Mouse (Mus musculus) bone marrow, adult 2 months (tissue): ENCODE data around the gene Tmem132b.

Experiments
- CTCF ChIP-seq: fragments of 200-500 bp; IDR thresholded peaks from 2 replicates; pipeline ENCODE4 v1.5.1; 2011; ENCODE audit warnings: low read length, control low read depth; ENCODE audit not compliant: control insufficient read depth, insufficient read depth
- POLR2A ChIP-seq: fragments of 200-500 bp; IDR thresholded peaks from 2 replicates; pipeline ENCODE4 v1.6.1; 2011; ENCODE audit warnings: low read depth, mild to moderate bottlenecking, control low read depth, low read length, borderline replicate concordance; ENCODE audit not compliant: control insufficient read depth

GRCm38 (mm10) chr5:125507582-125507981 lies 24.0 kb upstream of the Tmem132b start:
- TF ChIP-seq POLR2A (no peak), CTCF (0 out of 2 replicates have a peak, but pooled peaks have one; percentile 20)
